Mouse (Mus musculus) bone marrow macrophage, adult 2 months (primary cell): ENCODE measurements around the gene Pbx1.

ENCODE experiments used
- CTCF ChIP-seq: IDR thresholded peaks from 2 replicates; pipeline ENCODE4 v1.5.1; 2012; ENCODE audit warnings: low read depth, mild to moderate bottlenecking, low read length, moderate library complexity
- POLR2A ChIP-seq: IDR thresholded peaks from 2 replicates; pipeline ENCODE4 v1.6.1; 2012; ENCODE audit warnings: mild to moderate bottlenecking, low read depth, low read length, borderline replicate concordance

- TF ChIP-seq CTCF, result no peak
- TF ChIP-seq POLR2A, result no peak
These were observed 186.5 kb downstream of the Pbx1 start for GRCm38 (mm10) chr1:168245539-168245938.
